Mouse (Mus musculus) forebrain, postnatal 0 days (tissue): ENCODE measurements at regions not wholly inside any gene's neighbourhood (a gene's known extent, or its start where the extent isn't known, plus 50 kb on each side); places are given as distances from the start of the nearest gene placed in this dataset.

ENCODE experiments used
- ATAC-seq: fragments of 200-750 bp; cut with Nextera tagmentation; 2 replicates; pipeline ENCODE4 v1.8.0; 2017; ENCODE audit warnings: mild to moderate bottlenecking, moderate library complexity
- DNase-seq: peaks from one replicate; pipeline ENCODE4 v3.0.0-alpha.2; 2015
- H3K27ac ChIP-seq: fragments of 300-500 bp; sonication (generic); 2 replicates; pipeline ENCODE4 v1.5.1; 2014; ENCODE audit warnings: low read depth, mild to moderate bottlenecking, antibody characterized with exemption, low read length, moderate library complexity, mixed read lengths
- H3K27me3 ChIP-seq: fragments of 300-500 bp; sonication (generic); 2 replicates; pipeline ENCODE4 v1.6.1; 2014; ENCODE audit warnings: mild to moderate bottlenecking, low read length, mixed read lengths; ENCODE audit not compliant: insufficient read depth
- H3K36me3 ChIP-seq: fragments of 300-500 bp; sonication (generic); 2 replicates; pipeline ENCODE4 v1.6.1; 2014; ENCODE audit warnings: mild to moderate bottlenecking, moderate library complexity; ENCODE audit not compliant: insufficient read depth
- H3K4me1 ChIP-seq: fragments of 300-500 bp; sonication (generic); 2 replicates; pipeline ENCODE4 v1.6.1; 2014; ENCODE audit warnings: antibody characterized with exemption; ENCODE audit not compliant: insufficient read depth
- H3K4me2 ChIP-seq: fragments of 300-500 bp; sonication (generic); 2 replicates; pipeline ENCODE4 v1.6.1; 2014; ENCODE audit warnings: low read depth, mild to moderate bottlenecking, moderate library complexity
- H3K4me3 ChIP-seq: fragments of 300-500 bp; sonication (generic); 2 replicates; pipeline ENCODE4 v1.5.1; 2014; ENCODE audit warnings: low read depth, low read length, mixed read lengths
- H3K9ac ChIP-seq: fragments of 300-500 bp; sonication (generic); 2 replicates; pipeline ENCODE4 v1.6.1; 2014; ENCODE audit warnings: mild to moderate bottlenecking
- H3K9me3 ChIP-seq: fragments of 300-500 bp; sonication (generic); 2 replicates; pipeline ENCODE4 v1.6.1; 2016; ENCODE audit warnings: low read length
- CTCF ChIP-seq: sonication (generic); IDR thresholded peaks from 2 replicates; pipeline ENCODE4 v1.5.1; 2016; ENCODE audit warnings: antibody characterized with exemption, control low read depth, low read depth
- WGBS: fragments of 180-500 bp; shearing (Covaris S2); extraction: QIAGEN DNeasy Blood & Tissue Kit; methylation state at CpG from one replicate; pipeline ENCODE4 v1.1.7; 2014; 5-methylcytosine and 5-hydroxymethylcytosine counted together

DNA sequence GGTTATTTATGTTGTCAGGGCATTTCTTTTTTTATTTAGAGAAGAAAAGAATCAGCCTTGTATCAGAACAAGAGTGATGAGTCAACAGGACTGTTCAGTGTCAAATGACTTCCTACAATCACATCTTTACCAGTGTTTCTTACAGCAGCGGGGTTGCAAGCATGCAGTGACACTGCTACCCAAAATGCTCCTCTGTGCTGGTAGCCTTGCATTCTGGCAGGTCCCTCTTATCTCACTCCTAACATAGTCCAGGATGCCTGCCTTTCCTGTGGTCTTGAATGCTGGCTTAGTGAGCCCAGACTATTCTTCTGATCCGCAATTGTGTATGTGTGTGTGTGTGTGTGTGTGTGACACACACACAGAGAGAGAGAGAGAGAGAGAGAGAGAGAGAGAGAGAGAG lies 506.4 kb upstream of the Camk1g start:
- H3K36me3 ChIP-seq: no peaks in the 10 kb centered on the region
- DNase-seq (no peak), ATAC-seq (no peak)
- peaks cover 6% of the 10 kb centered on the region; the same call in 1 of the 2 replicates for H3K4me1 ChIP-seq
- no peak overlapping the region for H3K27ac ChIP-seq
- H3K4me2 ChIP-seq: no peak overlapping the region
- H3K9ac ChIP-seq: no peak overlapping the region
- no peak overlapping the region for H3K4me3 ChIP-seq
- no peaks in the 10 kb centered on the region for H3K27me3 ChIP-seq
- 84% methylated on average over 2 of the region's 2 CpGs for WGBS
- no peaks in the 10 kb centered on the region for H3K9me3 ChIP-seq
- no peak for TF ChIP-seq CTCF

DNA sequence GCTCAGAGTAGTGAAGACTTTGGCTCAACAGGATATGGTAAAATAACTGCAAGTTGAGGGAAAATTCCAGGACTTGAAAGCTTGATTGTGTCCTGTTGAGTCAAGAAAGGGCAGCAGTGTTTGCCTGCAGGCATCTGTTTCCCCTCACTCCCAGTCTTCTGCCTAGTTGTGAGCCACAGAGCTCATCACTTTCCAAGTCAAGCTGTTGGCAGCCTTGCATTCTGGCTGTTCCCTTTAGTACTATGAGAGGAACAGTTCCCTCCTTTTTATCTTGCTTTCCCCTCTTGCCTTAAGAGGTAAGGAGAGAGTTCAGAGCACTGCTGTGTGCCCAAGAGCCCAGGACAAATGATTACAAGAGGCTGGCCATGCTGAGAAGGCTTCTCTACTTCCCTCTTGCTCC lies 506.0 kb upstream of the Camk1g start:
- no peak for ATAC-seq
- no peak overlapping the region for H3K9ac ChIP-seq

DNA sequence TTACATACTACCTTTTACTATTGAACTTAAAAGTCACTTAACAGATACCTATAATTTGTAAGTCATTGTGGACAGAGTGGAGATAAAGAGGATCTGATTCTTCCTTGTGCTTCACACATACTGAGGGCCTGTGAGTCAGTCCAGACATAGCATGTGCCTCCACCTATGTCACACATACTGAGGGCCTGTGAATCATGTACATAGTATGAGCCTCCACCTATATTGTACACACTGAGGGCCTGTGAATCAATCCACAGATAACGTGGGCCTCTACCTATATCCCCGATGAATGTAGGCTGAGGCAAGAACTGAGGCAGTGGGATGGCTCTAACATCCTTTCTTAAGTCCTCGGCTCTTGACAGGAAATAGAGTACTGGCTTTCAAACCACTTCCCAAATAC lies 505.2 kb upstream of the Camk1g start:
- ATAC-seq: no peak

More for the DNA sequence above, 506.0 kb upstream of the Camk1g start:
- no peaks in the 10 kb centered on the region for H3K27me3 ChIP-seq
- H3K9me3 ChIP-seq: no peaks in the 10 kb centered on the region
- H3K36me3 ChIP-seq: no peaks in the 10 kb centered on the region
- H3K4me1 ChIP-seq: peaks cover 6% of the 10 kb centered on the region; the same call in 1 of the 2 replicates
- no peak overlapping the region for H3K4me3 ChIP-seq
- no peak overlapping the region for H3K4me2 ChIP-seq
- no peak for DNase-seq
- no peak for TF ChIP-seq CTCF
- no peak overlapping the region for H3K27ac ChIP-seq

DNA sequence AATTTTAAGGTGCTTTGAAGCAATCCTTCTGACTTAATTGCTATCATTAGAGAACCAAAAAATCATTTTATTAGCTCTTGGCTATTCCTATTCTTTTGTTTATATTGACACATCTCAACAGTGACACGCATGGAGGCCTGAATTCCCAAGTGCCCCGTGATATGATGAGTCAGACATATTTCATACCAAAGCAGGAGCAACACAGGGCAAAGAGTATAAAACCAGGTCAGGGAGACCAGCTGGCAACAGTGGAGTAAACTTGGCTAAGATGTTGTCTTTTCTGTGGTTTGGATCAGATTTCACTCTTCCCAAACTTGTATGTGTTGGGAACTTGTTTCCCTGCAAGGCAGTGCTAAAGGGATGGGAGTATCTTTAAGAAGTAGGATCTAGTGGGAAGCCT lies 500.6 kb upstream of the Camk1g start:
- Histone ChIP-seq H3K27ac (no peak overlapping the region), H3K27me3 (no peaks in the 10 kb centered on the region), H3K9me3 (no peaks in the 10 kb centered on the region), H3K36me3 (no peaks in the 10 kb centered on the region), H3K4me3 (no peak overlapping the region), H3K4me2 (no peak overlapping the region), H3K4me1 (no peaks in the 10 kb centered on the region), H3K9ac (no peak overlapping the region)
- WGBS: 73% methylated on average over 2 of the region's 2 CpGs
- no peak for DNase-seq
- ATAC-seq: no peak
- TF ChIP-seq CTCF: no peak

More for the DNA sequence above, 505.2 kb upstream of the Camk1g start:
- 90% methylated on average over 3 of the region's 3 CpGs for WGBS
- Histone ChIP-seq H3K27me3 (no peaks in the 10 kb centered on the region), H3K36me3 (no peaks in the 10 kb centered on the region), H3K27ac (no peak overlapping the region), H3K4me3 (no peak overlapping the region), H3K4me2 (no peak overlapping the region), H3K4me1 (peaks cover 6% of the 10 kb centered on the region; the same call in 1 of the 2 replicates), H3K9ac (no peak overlapping the region), H3K9me3 (no peaks in the 10 kb centered on the region)
- DNase-seq: no peak
- no peak for TF ChIP-seq CTCF

DNA sequence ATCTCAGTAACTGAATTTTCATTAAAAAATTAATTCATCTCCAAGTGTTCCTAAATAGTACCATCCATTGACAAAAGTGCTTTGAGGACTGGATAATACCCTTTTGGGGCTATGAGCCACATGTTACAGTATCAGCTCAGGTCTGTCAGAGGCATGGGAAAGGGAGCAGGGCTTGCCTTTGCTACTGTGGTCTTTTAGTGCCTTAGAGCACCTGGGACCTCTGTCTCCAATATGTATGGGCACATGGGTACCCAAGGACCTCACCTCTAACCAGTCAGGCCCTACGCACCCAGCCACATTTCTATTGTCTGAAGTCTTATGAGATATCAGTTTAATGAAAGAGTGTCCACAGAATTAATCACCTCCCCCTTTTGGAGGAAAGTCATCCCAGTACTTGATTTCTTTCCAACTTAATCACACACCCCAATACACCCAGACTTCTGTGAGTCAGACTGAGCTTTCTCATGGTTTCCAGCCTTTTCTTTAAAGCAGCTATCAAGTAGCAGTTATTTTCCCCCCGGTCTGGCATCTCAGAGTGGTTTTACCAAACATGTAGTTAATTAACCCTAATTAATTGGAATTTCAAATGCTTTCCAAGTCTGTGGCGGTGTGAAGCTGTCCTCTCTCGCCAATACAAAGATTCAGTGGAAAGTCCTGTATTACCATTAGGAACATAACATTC lies 498.7 kb upstream of the Camk1g start:
- 22% methylated on average over 4 of the region's 4 CpGs for WGBS
- Histone ChIP-seq H3K9ac (no peak overlapping the region), H3K27me3 (no peaks in the 10 kb centered on the region), H3K4me2 (no peak overlapping the region), H3K27ac (no peak overlapping the region), H3K4me3 (no peak overlapping the region), H3K4me1 (no peaks in the 10 kb centered on the region), H3K9me3 (no peaks in the 10 kb centered on the region), H3K36me3 (no peaks in the 10 kb centered on the region)
- ATAC-seq (no peak), DNase-seq (peak; percentile 38)
- no peak for TF ChIP-seq CTCF

DNA sequence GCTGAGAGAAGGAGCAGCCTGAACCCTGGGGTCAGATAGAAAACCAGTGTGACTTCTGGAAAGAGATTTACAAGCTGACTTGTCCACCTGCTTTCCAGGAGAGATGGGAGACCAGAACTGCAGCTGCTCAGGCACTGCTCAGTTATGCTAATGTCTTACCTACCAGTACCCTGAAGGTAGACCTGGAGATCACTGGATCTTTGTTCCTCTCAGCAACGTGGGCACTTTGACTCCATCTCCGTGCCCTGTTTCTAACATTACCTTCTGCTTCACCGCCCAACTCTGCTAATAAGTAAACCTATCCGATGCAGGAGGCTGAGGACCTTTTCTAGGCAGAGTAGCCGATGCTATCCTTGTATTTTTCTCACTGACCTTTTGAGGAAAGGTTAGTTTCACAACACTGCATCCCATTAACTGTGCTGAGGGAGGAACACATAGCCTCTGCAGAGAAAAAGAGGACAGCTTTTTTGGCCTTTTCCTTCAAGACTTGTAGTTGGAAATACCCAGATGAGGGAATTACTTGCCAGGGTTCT lies 490.7 kb upstream of the Camk1g start:
- no peak overlapping the region for H3K4me3 ChIP-seq
- no peak for TF ChIP-seq CTCF
- no peaks in the 10 kb centered on the region for H3K36me3 ChIP-seq
- H3K4me2 ChIP-seq: no peak overlapping the region
- no peak overlapping the region for H3K9ac ChIP-seq
- DNase-seq: no peak
- no peak for ATAC-seq
- H3K27me3 ChIP-seq: no peaks in the 10 kb centered on the region
- peaks cover 8% of the 10 kb centered on the region for H3K4me1 ChIP-seq
- 60% methylated on average over 5 of the region's 5 CpGs for WGBS
- no peaks in the 10 kb centered on the region for H3K9me3 ChIP-seq
- H3K27ac ChIP-seq: no peak overlapping the region

GRCm38 (mm10) chr1:193860354-193860753 lies 490.3 kb upstream of the Camk1g start:
- DNase-seq (no peak), ATAC-seq (no peak)

More at GRCm38 (mm10) chr1:193860354-193860753, 490.3 kb upstream of the Camk1g start:
- no peak overlapping the region for H3K4me3 ChIP-seq
- 48% methylated on average over 2 of the region's 2 CpGs for WGBS
- peaks cover 8% of the 10 kb centered on the region for H3K4me1 ChIP-seq
- TF ChIP-seq CTCF: no peak
- H3K27me3 ChIP-seq: no peaks in the 10 kb centered on the region
- H3K27ac ChIP-seq: no peak overlapping the region
- no peaks in the 10 kb centered on the region for H3K36me3 ChIP-seq
- H3K4me2 ChIP-seq: no peak overlapping the region
- no peak overlapping the region for H3K9ac ChIP-seq
- H3K9me3 ChIP-seq: no peaks in the 10 kb centered on the region
